ENCODE assay signal across 10 mouse cellular contexts in the genomic region with DNA sequence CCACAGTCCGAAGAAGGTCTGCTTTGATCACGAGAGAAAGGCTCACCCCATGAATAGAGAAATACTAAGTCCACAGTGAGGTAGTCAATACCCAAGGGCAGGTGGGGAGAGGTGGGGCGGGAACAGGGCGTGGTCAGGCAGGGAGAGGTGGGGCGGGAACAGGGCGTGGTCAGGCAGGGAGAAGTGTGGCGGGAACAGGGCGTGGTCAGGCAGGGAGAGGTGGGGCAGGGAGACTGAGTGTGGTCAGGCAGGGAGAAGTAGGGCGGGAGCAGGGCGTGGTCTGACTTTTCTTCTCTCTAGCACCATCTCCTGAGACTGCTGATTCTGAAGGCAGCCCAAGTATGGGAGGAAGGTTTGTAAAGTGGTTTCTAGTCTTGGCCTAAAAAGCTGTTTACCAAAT.
DNase-seq lines count a peak whose midpoint lies in the region; ATAC-seq and TF ChIP-seq lines count a peak whose summit lies in the region.
"Had no signal": no experiment of that assay in that cellular context is flagged by ENCODE, and none has a peak within 500 bp of the region (broad histone marks: within the 10 kb centered on the region; RNA-seq: fewer than 3 reads in every experiment).

No protein-coding gene starts in this region.

- peak overlapping the region; percentile 31; the same call in 1 of the 2 replicates for H3K4me2 ChIP-seq in lung, embryonic 14.5 days
- H3K4me2 ChIP-seq in forebrain, embryonic 12.5 days: no peak overlapping the region

- DNase-seq in testis, postnatal 10 days (ENCODE audit: low spot score): no peak
- DNase-seq in lung, embryonic 14.5 days: peak; percentile 26
- DNase-seq in testis, postnatal 14 days (ENCODE audit: low spot score): peak; percentile 19
- DNase-seq in heart, postnatal 14 days: no peak
- DNase-seq in cerebellum, adult 9-11 months: no peak
- DNase-seq: gastrocnemius, postnatal 25 days had no signal

- H3K9ac ChIP-seq in lung, embryonic 14.5 days: no peak overlapping the region
- H3K9ac ChIP-seq in forebrain, embryonic 12.5 days: no peak overlapping the region

- H3K9me3 ChIP-seq in lung, embryonic 14.5 days (ENCODE audit: low read depth, low read length): no peaks in the 10 kb centered on the region
- H3K9me3 ChIP-seq in forebrain, embryonic 12.5 days: no peaks in the 10 kb centered on the region
- H3K9me3 ChIP-seq: midbrain, embryonic 10.5 days had no signal

- TF ChIP-seq POLR2A in testis, adult 2 months (IDR thresholded peaks at IDR 0.05; ENCODE audit: control insufficient read depth, low read depth, low read length): no peak

- WGBS in lung, embryonic 14.5 days: 36% methylated on average over 10 of the region's 10 CpGs
- 50% methylated on average over 10 of the region's 10 CpGs for WGBS in forebrain, embryonic 12.5 days

- intact Hi-C loops in heart, postnatal 14 days (cut with DNase I): no loop called here

- peak overlapping the region; percentile 9 for H3K4me3 ChIP-seq in testis, adult 2 months (ENCODE audit: control insufficient read depth, low read depth, low read length)
- H3K4me3 ChIP-seq in lung, embryonic 14.5 days (ENCODE audit: low read depth, low read length): no peak overlapping the region
- no peak overlapping the region for H3K4me3 ChIP-seq in forebrain, embryonic 12.5 days (replicated peaks)
- H3K4me3 ChIP-seq: midbrain, embryonic 10.5 days had no signal

- ATAC-seq in erythroblast, adult 5-6 weeks (replicated peaks; ENCODE audit: low FRiP score, poor library complexity, severe bottlenecking): peak; percentile 46; the same call in 1 of the 2 replicates
- 0 out of 2 replicates have a peak, but pooled peaks have one; percentile 47 for ATAC-seq in lung, embryonic 14.5 days (ENCODE audit: insufficient read depth)
- no peak for ATAC-seq in forebrain, embryonic 12.5 days (ENCODE audit: low FRiP score)

- H3K4me1 ChIP-seq in testis, adult 2 months (ENCODE audit: control insufficient read depth, insufficient read depth, low read length): peaks cover 8% of the 10 kb centered on the region
- no peaks in the 10 kb centered on the region for H3K4me1 ChIP-seq in lung, embryonic 14.5 days (ENCODE audit: insufficient read depth)
- H3K4me1 ChIP-seq in forebrain, embryonic 12.5 days: 0 out of 2 replicates have a peak, but pooled peaks cover 3% of the 10 kb centered on the region

- no peaks in the 10 kb centered on the region for H3K36me3 ChIP-seq in testis, adult 2 months (ENCODE audit: control insufficient read depth, insufficient read depth, low read length)
- no peaks in the 10 kb centered on the region for H3K36me3 ChIP-seq in lung, embryonic 14.5 days (ENCODE audit: insufficient read depth)
- H3K36me3 ChIP-seq in forebrain, embryonic 12.5 days (replicated peaks): no peaks in the 10 kb centered on the region
- H3K36me3 ChIP-seq: midbrain, embryonic 10.5 days had no signal

- H3K27ac ChIP-seq in testis, adult 2 months (ENCODE audit: control insufficient read depth, insufficient read depth, low read depth, low read length): no peak overlapping the region
- H3K27ac ChIP-seq in lung, embryonic 14.5 days (ENCODE audit: low read depth): no peak overlapping the region
- H3K27ac ChIP-seq in forebrain, embryonic 12.5 days: no peak overlapping the region
- H3K27ac ChIP-seq: midbrain, embryonic 10.5 days had no signal

- H3K27me3 ChIP-seq in testis, adult 2 months (ENCODE audit: control insufficient read depth, insufficient read depth, low read length): no peaks in the 10 kb centered on the region
- no peaks in the 10 kb centered on the region for H3K27me3 ChIP-seq in lung, embryonic 14.5 days (ENCODE audit: insufficient read depth, low read length)
- no peaks in the 10 kb centered on the region for H3K27me3 ChIP-seq in forebrain, embryonic 12.5 days

- no peak for TF ChIP-seq CTCF in testis, adult 2 months (IDR thresholded peaks at IDR 0.05; ENCODE audit: control insufficient read depth, insufficient read depth, insufficient replicate concordance, low read depth, low read length)
- no peak for TF ChIP-seq CTCF in lung, embryonic 14.5 days (IDR thresholded peaks at IDR 0.05; ENCODE audit: low read depth)

Comparison
In these comparisons a context has a peak if more than half of its experiments do, and no peak if none do; other contexts are left out.
1. DNase-seq: peak in lung, embryonic 14.5 days (single experiment) and testis, postnatal 14 days (single experiment); none in testis, postnatal 10 days (single experiment), heart, postnatal 14 days (0 of 2) and cerebellum, adult 9-11 months (single experiment).